Mouse (Mus musculus) cortical plate, adult 2 months (tissue): ENCODE measurements around the gene Nkx2-5.

Experiments
- CTCF ChIP-seq: fragments of 200-500 bp; IDR thresholded peaks from 2 replicates; pipeline ENCODE4 v1.5.1; 2011; ENCODE audit warnings: mild to moderate bottlenecking, control low read depth, low read length; ENCODE audit not compliant: insufficient read depth; ENCODE audit errors: extremely low read depth
- POLR2A ChIP-seq: fragments of 200-500 bp; IDR thresholded peaks from 2 replicates; pipeline ENCODE4 v1.6.1; 2011; ENCODE audit warnings: mild to moderate bottlenecking, low read length, control low read depth; ENCODE audit not compliant: insufficient read depth; ENCODE audit errors: extremely low read depth

DNA sequence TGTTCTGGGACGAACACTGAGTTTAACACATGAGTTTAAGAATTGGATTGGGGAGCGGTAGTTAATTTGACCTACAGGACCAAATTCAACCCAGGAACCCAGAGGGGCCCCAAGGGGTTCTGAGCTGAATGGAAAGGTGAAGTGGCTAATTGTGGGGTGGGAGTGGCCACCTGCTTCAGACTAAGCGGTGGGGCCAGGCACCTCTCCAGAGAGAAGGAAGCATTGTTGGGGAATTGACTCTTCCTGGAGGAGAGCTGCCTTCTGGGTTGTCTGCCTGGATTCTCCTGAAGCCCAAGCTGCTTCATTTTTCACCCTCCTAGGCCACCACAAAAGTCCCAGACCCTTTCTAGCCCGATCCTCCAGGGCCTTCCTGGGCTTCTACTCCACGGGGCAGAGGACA, 2.8 kb downstream of the Nkx2-5 start:
- TF ChIP-seq POLR2A (no peak), CTCF (no peak)
